Mouse (Mus musculus) retina, postnatal 7 days (tissue): ENCODE measurements around the gene Lemd2.
"Not testable (repeated sequence)": the region's sequence is repeated elsewhere in the genome, so short reads cannot be mapped to it uniquely, and the experiment has no call there.

Experiments
- DNase-seq: peaks from one replicate; pipeline ENCODE4 v3.0.0-alpha.2; 2012; ENCODE audit warnings: low read depth, low spot score

The Lemd2 gene

DNA sequence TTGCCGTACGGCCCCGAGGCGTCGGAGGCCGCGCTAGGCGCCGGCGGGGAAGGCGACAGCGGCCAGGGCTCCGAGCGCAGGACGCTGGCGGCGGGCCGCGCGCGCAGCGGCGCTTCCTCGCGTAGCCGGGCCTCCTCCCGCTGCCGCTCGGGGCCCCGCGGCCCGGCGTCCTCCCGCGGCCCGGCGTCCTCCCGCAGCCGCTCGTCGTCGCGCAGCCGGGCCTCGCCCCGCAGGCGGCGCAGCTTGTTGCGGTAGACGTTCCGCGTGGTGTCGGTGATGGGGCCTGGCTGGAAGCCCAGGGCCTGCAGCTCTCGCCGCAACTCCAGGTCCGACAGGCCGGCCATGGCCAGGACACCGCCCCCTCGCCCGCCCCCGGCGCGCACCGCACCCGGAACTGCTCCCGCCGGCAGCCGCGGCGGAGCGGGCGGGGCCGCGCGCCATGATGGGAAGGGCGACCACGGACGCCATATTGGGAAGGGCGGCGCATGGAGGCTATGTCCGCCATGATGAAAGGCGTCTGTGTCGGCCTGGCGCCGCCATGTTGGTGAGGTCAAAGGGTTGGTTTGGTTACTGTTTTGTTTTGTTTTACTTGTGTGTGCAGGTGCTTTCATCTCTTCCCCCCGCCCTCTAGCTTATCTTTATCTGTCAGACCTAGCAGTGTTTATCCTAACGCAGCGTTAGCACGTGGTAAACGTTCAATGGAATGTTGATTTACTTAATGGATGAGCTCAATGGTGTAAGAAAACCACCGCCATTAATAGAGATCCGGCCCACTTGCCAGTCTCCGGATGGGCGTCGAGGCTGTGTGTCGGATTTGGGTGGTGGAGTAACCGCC, at the start of gene Lemd2:
TSS of gene Lemd2 (minus strand) at position 395 of the 835 bp plus-strand sequence.
- peak; percentile 91 for DNase-seq

DNA sequence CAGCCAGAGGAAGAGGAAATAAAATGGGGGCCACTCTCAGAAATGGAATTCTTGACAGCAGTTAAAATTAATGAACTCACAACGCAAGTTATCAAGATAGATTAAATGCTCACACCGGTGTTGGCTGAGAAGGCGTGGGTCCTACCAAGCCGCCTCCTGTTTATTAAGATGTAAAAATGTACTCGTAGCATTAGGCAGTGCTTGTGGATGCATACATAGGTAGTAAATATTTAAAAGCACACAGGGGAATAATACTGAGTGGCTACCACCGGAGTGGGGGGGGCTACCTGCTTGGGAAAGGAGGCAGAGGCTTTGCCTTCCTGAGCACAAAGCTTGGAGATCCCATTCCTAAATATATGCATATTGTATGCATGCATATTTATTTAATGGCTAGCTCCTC, 46.9 kb upstream of the Lemd2 start:
- DNase-seq: no peak

GRCm38 (mm10) chr17:27250461-27250860, 46.2 kb upstream of the Lemd2 start:
- no peak for DNase-seq

DNA sequence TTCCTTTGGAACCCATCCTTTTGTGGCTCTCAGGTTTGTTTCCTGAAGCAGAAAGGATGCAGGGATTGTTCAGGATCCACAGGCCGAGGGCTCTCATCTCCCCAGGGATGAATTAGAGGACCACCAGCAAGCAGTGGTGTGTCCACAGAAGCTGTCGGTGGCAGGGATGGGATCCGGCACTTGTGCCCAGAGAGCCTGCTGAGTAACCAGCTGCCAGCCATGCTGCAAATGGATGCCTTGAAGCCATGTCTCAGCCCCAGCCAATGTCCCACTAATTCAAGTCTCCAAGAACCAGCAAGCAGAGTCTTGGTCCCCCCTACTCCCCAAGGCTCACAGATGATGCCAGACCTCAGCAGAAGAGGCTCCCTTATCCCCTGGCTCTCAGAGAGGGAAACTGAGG, 44.8 kb upstream of the Lemd2 start:
- DNase-seq: no peak

GRCm38 (mm10) chr17:27247680-27248386, 43.6 kb upstream of the Lemd2 start:
- DNase-seq: no peak

- no peak for DNase-seq
These were observed 41.6 kb upstream of the Lemd2 start for GRCm38 (mm10) chr17:27245851-27246381.

- DNase-seq: no peak
These were observed 40.6 kb upstream of the Lemd2 start for GRCm38 (mm10) chr17:27244912-27245311.

GRCm38 (mm10) chr17:27242194-27243189, 38.2 kb upstream of the Lemd2 start:
- no peak for DNase-seq

DNA sequence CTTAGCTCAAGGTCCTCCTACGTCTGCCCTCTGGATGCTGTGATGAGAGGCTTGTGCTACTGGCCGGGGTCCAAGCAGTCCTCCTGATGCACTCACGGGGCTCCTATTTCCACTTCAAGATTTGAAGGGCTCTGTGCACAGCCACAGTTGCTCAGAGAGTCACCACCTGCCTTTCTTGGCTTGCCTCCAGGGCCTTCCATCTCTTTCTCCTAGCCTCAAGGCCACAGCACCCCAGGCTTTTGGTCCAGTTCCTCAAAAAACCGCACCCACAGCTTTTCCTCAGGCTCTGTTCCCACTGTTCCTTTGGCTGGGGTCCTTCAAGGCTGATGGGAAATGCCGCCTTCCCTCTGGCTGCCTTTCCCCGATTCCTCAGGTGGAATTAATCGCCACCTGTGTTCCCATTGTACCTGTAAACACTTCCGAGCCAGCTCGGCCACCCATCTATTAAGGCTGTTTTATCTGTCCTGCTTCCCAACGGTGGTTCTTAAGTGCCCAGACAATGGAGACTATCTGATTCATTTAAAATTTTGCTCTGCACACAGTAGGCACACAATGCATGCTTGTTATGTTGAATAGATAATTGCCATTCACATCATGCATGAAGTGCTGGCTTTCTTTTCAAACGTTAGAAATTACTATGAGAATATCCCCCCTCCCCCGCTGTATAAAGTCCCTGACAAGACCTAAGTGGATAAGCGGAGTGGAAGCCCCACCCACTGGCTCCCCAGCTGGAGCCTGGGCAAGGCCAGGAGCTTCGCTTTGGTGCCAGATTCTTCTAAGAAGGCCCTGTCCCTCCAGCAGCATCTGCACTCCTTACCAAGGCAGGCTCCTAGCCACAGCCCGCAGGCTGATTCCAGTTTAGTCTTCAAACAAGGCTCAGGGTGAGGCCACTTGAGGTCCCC, 36.5 kb upstream of the Lemd2 start:
- DNase-seq: no peak

DNA sequence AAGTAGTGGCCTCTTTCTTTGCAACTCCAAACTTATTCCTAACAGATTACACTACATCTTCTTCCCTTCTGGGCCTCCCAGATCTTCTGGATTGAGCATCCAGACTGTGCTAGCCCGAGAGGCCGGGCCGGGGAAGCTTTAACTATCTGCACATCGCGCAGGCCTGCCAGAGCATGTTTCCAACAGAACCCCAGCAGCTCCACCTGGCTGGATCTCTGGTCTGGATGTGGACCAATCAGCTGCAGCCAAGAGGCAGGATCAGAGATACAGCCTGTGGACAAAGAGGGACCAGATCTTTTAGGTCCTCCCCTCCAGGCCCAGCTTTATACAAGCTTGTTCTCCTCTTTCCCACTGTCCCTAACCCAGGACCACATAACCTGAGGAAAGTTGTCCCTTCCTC, 35.7 kb upstream of the Lemd2 start:
- no peak for DNase-seq

- DNase-seq: no peak
These were observed 34.4 kb upstream of the Lemd2 start for GRCm38 (mm10) chr17:27238637-27239036.

GRCm38 (mm10) chr17:27237731-27238130, 33.5 kb upstream of the Lemd2 start:
- no peak for DNase-seq

GRCm38 (mm10) chr17:27233298-27233697, 29.0 kb upstream of the Lemd2 start:
- DNase-seq: no peak

GRCm38 (mm10) chr17:27232176-27232575, 27.9 kb upstream of the Lemd2 start:
- no peak for DNase-seq

DNA sequence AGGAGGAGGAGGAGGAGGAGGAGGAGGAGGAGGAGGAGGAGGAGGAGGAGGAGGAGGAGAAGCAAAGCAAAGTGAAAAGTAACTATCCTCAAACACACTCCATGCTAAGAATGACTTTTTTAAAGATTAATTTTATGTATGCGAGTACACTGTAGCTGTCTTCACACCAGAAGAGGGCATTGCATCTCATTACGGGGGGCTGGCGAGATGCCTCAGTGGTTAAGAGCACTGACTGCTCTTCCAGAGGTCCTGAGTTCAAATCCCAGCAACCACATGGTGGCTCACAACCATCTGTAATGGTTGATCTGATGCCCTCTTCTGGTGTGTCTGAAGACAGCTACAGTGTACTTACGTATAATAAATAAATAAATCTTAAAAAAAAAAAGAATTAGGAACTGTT, 27.3 kb upstream of the Lemd2 start:
- DNase-seq: not testable (repeated sequence)

GRCm38 (mm10) chr17:27231146-27231503, 26.9 kb upstream of the Lemd2 start:
- no peak for DNase-seq

GRCm38 (mm10) chr17:27230455-27231145, 26.3 kb upstream of the Lemd2 start:
- DNase-seq: no peak

DNA sequence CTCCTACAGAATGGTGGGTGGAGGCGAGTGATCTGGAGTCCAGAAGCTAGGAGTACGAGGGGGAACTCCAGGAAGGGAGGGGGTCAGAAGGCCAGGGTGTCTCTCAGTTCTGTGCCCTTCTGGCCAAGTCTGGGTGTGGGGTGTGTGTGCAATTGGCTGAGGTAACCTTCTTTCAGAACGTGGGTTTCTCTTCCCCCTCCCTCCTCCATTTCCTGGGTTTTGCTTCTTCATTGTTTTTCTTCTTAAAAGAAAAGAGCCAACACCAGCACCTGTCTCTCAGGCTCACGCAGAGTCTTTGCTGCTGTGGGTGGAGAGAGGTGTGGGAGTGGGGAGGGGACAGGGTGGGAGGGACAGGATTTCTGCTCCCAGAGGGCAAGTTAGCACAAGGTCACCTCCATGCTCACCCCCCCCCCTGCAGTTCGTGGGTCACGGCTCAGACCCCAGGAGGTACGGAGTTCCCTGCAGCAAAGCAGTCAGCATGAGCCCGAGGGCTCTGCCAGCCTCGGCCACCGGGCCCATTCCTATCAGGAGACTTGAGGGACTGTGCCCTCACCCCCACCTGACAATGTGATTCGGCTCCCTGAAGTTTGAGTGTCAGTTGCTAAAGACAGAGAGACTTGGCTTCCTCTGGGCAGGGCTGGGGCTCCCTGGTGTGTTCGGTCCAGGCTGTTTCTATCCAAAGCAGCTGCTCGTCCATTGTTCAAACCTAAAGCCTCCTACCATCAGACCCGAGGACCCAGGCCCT, 25.6 kb upstream of the Lemd2 start:
- DNase-seq: no peak

GRCm38 (mm10) chr17:27228216-27228915, 24.1 kb upstream of the Lemd2 start:
- DNase-seq: no peak
